In genomic region chr1:34666226-34666662, GRCm38 (mm10) we compare ENCODE assay signal across 11 mouse cellular contexts.
DNase-seq lines count a peak whose midpoint lies in the region; ATAC-seq and TF ChIP-seq lines count a peak whose summit lies in the region.
"Had no signal": no experiment of that assay in that cellular context is flagged by ENCODE, and none has a peak within 500 bp of the region (broad histone marks: within the 10 kb centered on the region; RNA-seq: fewer than 3 reads in every experiment).

No protein-coding gene starts in this region.

- peak; percentile 36 to 51 for DNase-seq in cerebellum, postnatal 10 days
- DNase-seq in cerebellum, adult 9-11 months = no peak
- DNase-seq in hindbrain, embryonic 11.5 days (ENCODE audit: low spot score) = peak; percentile 72
- DNase-seq in midbrain, postnatal 0 days (ENCODE audit: low spot score) = peak; percentile 88
- no peak for DNase-seq in urinary bladder, postnatal 36 days (ENCODE audit: low spot score in 2 of 2)
- DNase-seq in adipocyte (ENCODE audit: low spot score) (no peak), liver (no peak)
- DNase-seq: liver, embryonic 13.5 days had no signal

- no peaks in the 10 kb centered on the region for H3K9me3 ChIP-seq in hindbrain, embryonic 11.5 days (ENCODE audit: control insufficient read depth, low read length)
- no peaks in the 10 kb centered on the region for H3K9me3 ChIP-seq in midbrain, postnatal 0 days (ENCODE audit: low read length)
- H3K9me3 ChIP-seq: liver, embryonic 13.5 days had no signal

- no peaks in the 10 kb centered on the region for H3K4me1 ChIP-seq in cortical plate, adult 2 months (ENCODE audit: control insufficient read depth, insufficient read depth, low read length)
- peaks cover 6% of the 10 kb centered on the region for H3K4me1 ChIP-seq in hindbrain, embryonic 11.5 days (replicated peaks; ENCODE audit: control insufficient read depth, insufficient read depth, low read length)
- H3K4me1 ChIP-seq in midbrain, postnatal 0 days (ENCODE audit: insufficient read depth, low read length) = no peaks in the 10 kb centered on the region
- H3K4me1 ChIP-seq: liver, embryonic 13.5 days had no signal

- peak; percentile 89 for ATAC-seq in hindbrain, embryonic 11.5 days (ENCODE audit: low FRiP score)
- peak; percentile 85 for ATAC-seq in midbrain, postnatal 0 days (ENCODE audit: low FRiP score)

- H3K4me3 ChIP-seq in cortical plate, adult 2 months (ENCODE audit: insufficient read depth, low read length) = no peak overlapping the region
- H3K4me3 ChIP-seq in hindbrain, embryonic 11.5 days (ENCODE audit: low read depth, low read length) = no peak overlapping the region
- no peak overlapping the region for H3K4me3 ChIP-seq in midbrain, postnatal 0 days (ENCODE audit: low read depth, low read length)
- H3K4me3 ChIP-seq: erythroblast, embryonic 14.5 days; liver, embryonic 13.5 days had no signal

- no peaks in the 10 kb centered on the region for H3K36me3 ChIP-seq in hindbrain, embryonic 11.5 days (ENCODE audit: control insufficient read depth, insufficient read depth, low read length)
- no peaks in the 10 kb centered on the region for H3K36me3 ChIP-seq in midbrain, postnatal 0 days (ENCODE audit: insufficient read depth, low read length)
- H3K36me3 ChIP-seq: liver, embryonic 13.5 days had no signal

- no peak for TF ChIP-seq POLR2A in cortical plate, adult 2 months (IDR thresholded peaks at IDR 0.05; ENCODE audit: extremely low read depth, insufficient read depth, low read length)

- peak overlapping the region; percentile 7; the same call in 1 of the 2 replicates for H3K27ac ChIP-seq in cortical plate, adult 2 months (ENCODE audit: insufficient read depth, low read length)
- peak overlapping the region; percentile 91 for H3K27ac ChIP-seq in hindbrain, embryonic 11.5 days (ENCODE audit: low read depth, low read length)
- H3K27ac ChIP-seq in midbrain, postnatal 0 days (ENCODE audit: low read depth, low read length) = peak overlapping the region; percentile 64
- H3K27ac ChIP-seq: liver, embryonic 13.5 days had no signal

- no peaks in the 10 kb centered on the region for H3K27me3 ChIP-seq in hindbrain, embryonic 11.5 days (ENCODE audit: control insufficient read depth, insufficient read depth, low read length)
- H3K27me3 ChIP-seq in midbrain, postnatal 0 days (ENCODE audit: insufficient read depth, low read length) = no peaks in the 10 kb centered on the region
- H3K27me3 ChIP-seq: liver, embryonic 13.5 days had no signal

- TF ChIP-seq CTCF in cortical plate, adult 2 months (IDR thresholded peaks at IDR 0.05; ENCODE audit: extremely low read depth, insufficient read depth, low read length) = no peak
- no peak for TF ChIP-seq CTCF in midbrain, postnatal 0 days (IDR thresholded peaks at IDR 0.05)

- H3K9ac ChIP-seq in hindbrain, embryonic 11.5 days (ENCODE audit: low read depth, low read length) = no peak overlapping the region
- no peak overlapping the region for H3K9ac ChIP-seq in midbrain, postnatal 0 days (replicated peaks; ENCODE audit: low read length, poor library complexity, severe bottlenecking)
- H3K9ac ChIP-seq: liver, embryonic 13.5 days had no signal

- WGBS in hindbrain, embryonic 11.5 days = 30% methylated on average over 13 of the region's 13 CpGs
- WGBS in midbrain, postnatal 0 days = 29% methylated on average over 13 of the region's 13 CpGs

- H3K4me2 ChIP-seq in hindbrain, embryonic 11.5 days (replicated peaks; ENCODE audit: low read depth, low read length) = no peak overlapping the region
- H3K4me2 ChIP-seq in midbrain, postnatal 0 days (ENCODE audit: low read depth, low read length, poor library complexity, severe bottlenecking) = no peak overlapping the region
- H3K4me2 ChIP-seq: heart, embryonic 11.5 days; liver, embryonic 13.5 days had no signal

Comparison
In these comparisons a context has a peak if more than half of its experiments do, and no peak if none do; other contexts are left out.
1. DNase-seq: peak in cerebellum, postnatal 10 days (2 of 2), hindbrain, embryonic 11.5 days (single experiment) and midbrain, postnatal 0 days (single experiment); none in cerebellum, adult 9-11 months (single experiment), urinary bladder, postnatal 36 days (0 of 2), adipocyte (single experiment) and liver (single experiment).
2. H3K27ac ChIP-seq: peak in every context shown above with its lines; median percentile 91 in hindbrain, embryonic 11.5 days; 64 in midbrain, postnatal 0 days; 7 in cortical plate, adult 2 months.